Comparison of ENCODE assay signal across 20 mouse cellular contexts in genomic region chr17:8184217-8184616, GRCm38 (mm10). TPM values are rescaled to one million over a fixed set of nuclear protein-coding genes. Genes with fewer than 3 reads are reported as not detected.
A peak's percentile ranks its signal among the peaks of the same experiment; 100 is the strongest.
DNase-seq lines count a peak whose midpoint lies in the region; ATAC-seq and TF ChIP-seq lines count a peak whose summit lies in the region.
"Had no signal": no experiment of that assay in that cellular context is flagged by ENCODE, and none has a peak within 500 bp of the region (broad histone marks: within the 10 kb centered on the region; RNA-seq: fewer than 3 reads in every experiment).

No protein-coding gene starts in this region.

- TF ChIP-seq CTCF in heart, adult 2 months (IDR thresholded peaks at IDR 0.05) = no peak
- TF ChIP-seq CTCF in kidney, postnatal 0 days (IDR thresholded peaks at IDR 0.05; ENCODE audit: low read depth) = no peak

- ATAC-seq in heart, embryonic 12.5 days (ENCODE audit: insufficient number of reproducible peaks, low FRiP score) = no peak
- no peak for ATAC-seq in heart, embryonic 16.5 days (replicated peaks; ENCODE audit: extremely low read depth, insufficient read depth, low FRiP score)
- no peak for ATAC-seq in kidney, postnatal 0 days (replicated peaks; ENCODE audit: low FRiP score, low read depth)
- ATAC-seq in kidney, embryonic 14.5 days (ENCODE audit: low FRiP score, low TSS enrichment) = no peak
- ATAC-seq: forebrain, embryonic 16.5 days; intestine, embryonic 15.5 days had no signal

- no peaks in the 10 kb centered on the region for H3K9me3 ChIP-seq in heart, embryonic 12.5 days (replicated peaks)
- no peaks in the 10 kb centered on the region for H3K9me3 ChIP-seq in heart, embryonic 16.5 days (replicated peaks; ENCODE audit: control insufficient read depth, low read length)
- no peaks in the 10 kb centered on the region for H3K9me3 ChIP-seq in kidney, postnatal 0 days (replicated peaks; ENCODE audit: low read length)
- no peaks in the 10 kb centered on the region for H3K9me3 ChIP-seq in kidney, embryonic 14.5 days (ENCODE audit: control insufficient read depth, low read length)
- H3K9me3 ChIP-seq: embryonic facial prominence, embryonic 13.5 days; forebrain, embryonic 12.5 days; hindbrain, embryonic 10.5 days; intestine, embryonic 15.5 days had no signal

- no peak for DNase-seq in heart, postnatal 14 days
- DNase-seq in heart, adult 2 months = no peak
- DNase-seq in kidney, postnatal 0 days (ENCODE audit: low spot score) = peak; percentile 59
- DNase-seq: adrenal gland, adult 2 months; adrenal gland, postnatal 25 days; cerebellum, adult 18-20 months; cerebellum, adult 9-11 months; cerebellum, postnatal 36 days; gastrocnemius, postnatal 10 days; kidney, adult 18-20 months had no signal

- TF ChIP-seq EP300 in heart, adult 2 months (IDR thresholded peaks at IDR 0.05; ENCODE audit: insufficient read depth, low read depth, low read length) = no peak

- H3K79me2 ChIP-seq in heart, adult 2 months (replicated peaks; ENCODE audit: control insufficient read depth, insufficient read depth, low read length) = no peaks in the 10 kb centered on the region

- no peak for TF ChIP-seq POLR2A in heart, adult 2 months (IDR thresholded peaks at IDR 0.05; ENCODE audit: insufficient read depth, low read depth, low read length)

- peak overlapping the region; percentile 20; the same call in 1 of the 2 replicates for H3K9ac ChIP-seq in heart, embryonic 12.5 days
- no peak overlapping the region for H3K9ac ChIP-seq in heart, embryonic 16.5 days (ENCODE audit: low read length)
- H3K9ac ChIP-seq in heart, adult 2 months (ENCODE audit: low read depth, low read length) = no peak overlapping the region
- H3K9ac ChIP-seq in kidney, postnatal 0 days (ENCODE audit: low read depth, low read length) = no peak overlapping the region
- H3K9ac ChIP-seq in kidney, embryonic 14.5 days (ENCODE audit: low read depth, low read length) = no peak overlapping the region
- H3K9ac ChIP-seq: embryonic facial prominence, embryonic 13.5 days; forebrain, embryonic 12.5 days; hindbrain, embryonic 14.5 days; intestine, embryonic 15.5 days had no signal

- H3K27ac ChIP-seq in heart, embryonic 12.5 days (ENCODE audit: poor library complexity, severe bottlenecking) = peak overlapping the region; percentile 53
- peak overlapping the region; percentile 38 for H3K27ac ChIP-seq in heart, embryonic 16.5 days (ENCODE audit: low read length)
- no peak overlapping the region for H3K27ac ChIP-seq in heart, adult 2 months
- no peak overlapping the region for H3K27ac ChIP-seq in kidney, postnatal 0 days
- H3K27ac ChIP-seq in kidney, embryonic 14.5 days (ENCODE audit: low read depth, low read length) = no peak overlapping the region
- H3K27ac ChIP-seq: embryonic facial prominence, embryonic 13.5 days; forebrain, embryonic 12.5 days; hindbrain, embryonic 10.5 days; hindbrain, embryonic 14.5 days; intestine, embryonic 15.5 days had no signal

- H3K36me3 ChIP-seq in heart, embryonic 12.5 days = peaks cover 57% of the 10 kb centered on the region
- H3K36me3 ChIP-seq in heart, embryonic 16.5 days (ENCODE audit: control insufficient read depth, insufficient read depth) = peaks cover 28% of the 10 kb centered on the region
- no peaks in the 10 kb centered on the region for H3K36me3 ChIP-seq in heart, adult 2 months (ENCODE audit: control insufficient read depth, insufficient read depth, low read length)
- peaks cover 51% of the 10 kb centered on the region for H3K36me3 ChIP-seq in kidney, postnatal 0 days (ENCODE audit: insufficient read depth, low read length)
- H3K36me3 ChIP-seq in kidney, embryonic 14.5 days (ENCODE audit: control insufficient read depth, insufficient read depth, low read length) = peaks cover 77% of the 10 kb centered on the region

- H3K4me1 ChIP-seq in heart, embryonic 12.5 days (replicated peaks) = peaks cover 20% of the 10 kb centered on the region
- peaks cover 13% of the 10 kb centered on the region for H3K4me1 ChIP-seq in heart, embryonic 16.5 days (ENCODE audit: control insufficient read depth, insufficient read depth, low read length)
- no peaks in the 10 kb centered on the region for H3K4me1 ChIP-seq in heart, adult 2 months (ENCODE audit: control insufficient read depth, insufficient read depth, low read length)
- peaks cover 4% of the 10 kb centered on the region; the same call in 1 of the 2 replicates for H3K4me1 ChIP-seq in kidney, postnatal 0 days (replicated peaks; ENCODE audit: insufficient read depth, low read length)
- 0 out of 2 replicates have a peak, but pooled peaks cover 6% of the 10 kb centered on the region for H3K4me1 ChIP-seq in kidney, embryonic 14.5 days (ENCODE audit: control insufficient read depth, insufficient read depth, low read length)
- H3K4me1 ChIP-seq: embryonic facial prominence, embryonic 13.5 days; forebrain, embryonic 12.5 days; hindbrain, embryonic 10.5 days; intestine, embryonic 15.5 days had no signal

- intact Hi-C loops in heart, postnatal 14 days (cut with DNase I) = no loop called here
- intact Hi-C loops in heart, adult 2 months (cut with DNase I) = no loop called here

- no peak overlapping the region for H3K4me3 ChIP-seq in heart, embryonic 12.5 days
- H3K4me3 ChIP-seq in heart, embryonic 16.5 days (ENCODE audit: low read length) = no peak overlapping the region
- no peak overlapping the region for H3K4me3 ChIP-seq in heart, adult 2 months
- no peak overlapping the region for H3K4me3 ChIP-seq in kidney, postnatal 0 days (replicated peaks; ENCODE audit: low read depth, low read length)
- no peak overlapping the region for H3K4me3 ChIP-seq in kidney, embryonic 14.5 days (ENCODE audit: low read length)
- H3K4me3 ChIP-seq: embryonic facial prominence, embryonic 13.5 days; forebrain, embryonic 12.5 days; hindbrain, embryonic 10.5 days; intestine, embryonic 15.5 days had no signal

- no peak overlapping the region for H3K4me2 ChIP-seq in heart, embryonic 12.5 days
- no peak overlapping the region for H3K4me2 ChIP-seq in heart, embryonic 16.5 days (ENCODE audit: low read depth, low read length)
- H3K4me2 ChIP-seq in kidney, postnatal 0 days (ENCODE audit: low read length) = no peak overlapping the region
- H3K4me2 ChIP-seq in kidney, embryonic 14.5 days (replicated peaks; ENCODE audit: low read depth, low read length) = no peak overlapping the region
- H3K4me2 ChIP-seq: embryonic facial prominence, embryonic 13.5 days; forebrain, embryonic 12.5 days; hindbrain, embryonic 14.5 days; intestine, embryonic 15.5 days had no signal

- no peaks in the 10 kb centered on the region for H3K27me3 ChIP-seq in heart, embryonic 12.5 days (replicated peaks)
- no peaks in the 10 kb centered on the region for H3K27me3 ChIP-seq in heart, embryonic 16.5 days (ENCODE audit: control insufficient read depth, insufficient read depth, low read length)
- H3K27me3 ChIP-seq in heart, adult 2 months (ENCODE audit: control insufficient read depth, insufficient read depth, low read length) = no peaks in the 10 kb centered on the region
- no peaks in the 10 kb centered on the region for H3K27me3 ChIP-seq in kidney, postnatal 0 days (ENCODE audit: insufficient read depth, low read length)
- no peaks in the 10 kb centered on the region for H3K27me3 ChIP-seq in kidney, embryonic 14.5 days (ENCODE audit: control insufficient read depth, insufficient read depth, low read length)
- H3K27me3 ChIP-seq: embryonic facial prominence, embryonic 13.5 days; forebrain, embryonic 12.5 days; intestine, embryonic 15.5 days had no signal

- 49% methylated on average over 7 of the region's 7 CpGs for WGBS in heart, embryonic 12.5 days
- WGBS in heart, embryonic 16.5 days = 43% methylated on average over 7 of the region's 7 CpGs
- WGBS in heart, adult 2 months = 67% methylated on average over 7 of the region's 7 CpGs
- 46% methylated on average over 7 of the region's 7 CpGs for WGBS in kidney, postnatal 0 days
- 49% methylated on average over 7 of the region's 7 CpGs for WGBS in kidney, embryonic 14.5 days

RNA-seq across cellular contexts. Expression of gene Fgfr1op, which starts 18.9 kb away (rescaled TPM):
- polyA plus RNA-seq in heart, embryonic 12.5 days (2016; fragmentation: Nextera tagmentation; extraction: Ambion mirVana) = 23.1 and 23.8 TPM in 2 replicates
- 10 to 100 TPM; 12.9 to 14.5 TPM for total RNA-seq in heart, postnatal 14 days (2021)
- polyA plus RNA-seq in heart, embryonic 16.5 days (2015; fragmentation: Nextera tagmentation; extraction: Ambion mirVana) = 27.4 and 31.0 TPM in 2 replicates
- 10 to 100 TPM; 15.7 to 15.8 TPM for total RNA-seq in heart, adult 2 months (2021)
- polyA plus RNA-seq in heart, adult 2 months (2012; rRNA removed) = 3.0 and 6.7 TPM in 2 replicates
- polyA plus RNA-seq in kidney, postnatal 0 days (2015; fragmentation: Nextera tagmentation; extraction: Ambion mirVana) = 28.7 and 33.1 TPM in 2 replicates
- polyA plus RNA-seq in kidney, embryonic 14.5 days (2014; fragmentation: Nextera tagmentation; extraction: Ambion mirVana) = 31.1 and 50.4 TPM in 2 replicates

RNA-seq across cellular contexts. Expression of gene Rnaset2a, which starts 36.3 kb away (rescaled TPM):
- polyA plus RNA-seq in heart, embryonic 12.5 days (2016; fragmentation: Nextera tagmentation; extraction: Ambion mirVana) = 35.3 and 36.2 TPM in 2 replicates
- total RNA-seq in heart, postnatal 14 days (2021) = 10 to 100 TPM; 23.6 to 27.0 TPM
- 31.0 and 33.9 TPM in 2 replicates for polyA plus RNA-seq in heart, embryonic 16.5 days (2015; fragmentation: Nextera tagmentation; extraction: Ambion mirVana)
- total RNA-seq in heart, adult 2 months (2021) = 10 to 100 TPM; 22.1 to 28.9 TPM
- 44.9 and 46.0 TPM in 2 replicates for polyA plus RNA-seq in heart, adult 2 months (2012; rRNA removed)
- polyA plus RNA-seq in kidney, postnatal 0 days (2015; fragmentation: Nextera tagmentation; extraction: Ambion mirVana) = 92.4 and 98.7 TPM in 2 replicates
- 35.3 and 37.9 TPM in 2 replicates for polyA plus RNA-seq in kidney, embryonic 14.5 days (2014; fragmentation: Nextera tagmentation; extraction: Ambion mirVana)

RNA-seq across cellular contexts. Expression of gene Gm49673, which starts 36.6 kb away (rescaled TPM):
- not detected in 2 replicates for polyA plus RNA-seq in heart, embryonic 12.5 days (2016; fragmentation: Nextera tagmentation; extraction: Ambion mirVana)
- under 1 TPM in 1 of 2 experiments, not detected in 1; 0.10 TPM for total RNA-seq in heart, postnatal 14 days (2021)
- polyA plus RNA-seq in heart, embryonic 16.5 days (2015; fragmentation: Nextera tagmentation; extraction: Ambion mirVana) = not detected in 2 replicates
- not detected for total RNA-seq in heart, adult 2 months (2021)
- polyA plus RNA-seq in heart, adult 2 months (2012; rRNA removed) = 0.20 TPM in 1 of 2 replicates, not detected in the other
- polyA plus RNA-seq in kidney, postnatal 0 days (2015; fragmentation: Nextera tagmentation; extraction: Ambion mirVana) = 0.62 and 0.89 TPM in 2 replicates
- 0.27 and 0.58 TPM in 2 replicates for polyA plus RNA-seq in kidney, embryonic 14.5 days (2014; fragmentation: Nextera tagmentation; extraction: Ambion mirVana)
- total RNA-seq: adrenal gland, adult 2 months had no signal
- polyA plus RNA-seq: forebrain, embryonic 16.5 days; hindbrain, embryonic 10.5 days had no signal

RNA-seq across cellular contexts. Expression of gene Ccr6, which starts 51.6 kb away (rescaled TPM):
- polyA plus RNA-seq in heart, embryonic 12.5 days (2016; fragmentation: Nextera tagmentation; extraction: Ambion mirVana) = not detected in 2 replicates
- not detected for total RNA-seq in heart, postnatal 14 days (2021)
- polyA plus RNA-seq in heart, embryonic 16.5 days (2015; fragmentation: Nextera tagmentation; extraction: Ambion mirVana) = 0.46 and 0.64 TPM in 2 replicates
- not detected for total RNA-seq in heart, adult 2 months (2021)
- polyA plus RNA-seq in heart, adult 2 months (2012; rRNA removed) = 0.56 and 0.62 TPM in 2 replicates
- polyA plus RNA-seq in kidney, postnatal 0 days (2015; fragmentation: Nextera tagmentation; extraction: Ambion mirVana) = not detected in 2 replicates
- polyA plus RNA-seq in kidney, embryonic 14.5 days (2014; fragmentation: Nextera tagmentation; extraction: Ambion mirVana) = not detected in 2 replicates
- total RNA-seq: adrenal gland, adult 2 months; adrenal gland, postnatal 25 days; gastrocnemius, postnatal 10 days; gastrocnemius, postnatal 4 days had no signal
- polyA plus RNA-seq: embryonic facial prominence, embryonic 13.5 days; forebrain, embryonic 12.5 days; forebrain, embryonic 16.5 days; hindbrain, embryonic 10.5 days; hindbrain, embryonic 14.5 days had no signal

Comparison
In these comparisons a context has a peak if more than half of its experiments do, and no peak if none do; other contexts are left out.
1. H3K27ac ChIP-seq: peak in heart, embryonic 12.5 days (single experiment) and heart, embryonic 16.5 days (single experiment); none in heart, adult 2 months (single experiment), kidney, postnatal 0 days (single experiment) and kidney, embryonic 14.5 days (single experiment).